Mouse (Mus musculus) kidney, embryonic 16.5 days (tissue): ENCODE data around the gene Tubgcp2. TPM values are rescaled to one million over a fixed set of nuclear protein-coding genes. Genes with fewer than 3 reads are reported as not detected.
A peak's percentile ranks its signal among the peaks of the same experiment; 100 is the strongest.

ENCODE experiments used
- ATAC-seq: fragments of 200-750 bp; cut with Nextera tagmentation; 2 replicates; pipeline ENCODE4 v1.8.0; 2017; ENCODE audit warnings: moderate TSS enrichment; ENCODE audit not compliant: low FRiP score, low TSS enrichment
- H3K27ac ChIP-seq: fragments of 300-500 bp; sonication (generic); 2 replicates; pipeline ENCODE4 v1.5.1; 2014; ENCODE audit warnings: low read length
- H3K27me3 ChIP-seq: fragments of 300-500 bp; sonication (generic); 2 replicates; pipeline ENCODE4 v1.6.1; 2014; ENCODE audit warnings: low read length, control low read depth, mixed read lengths; ENCODE audit not compliant: insufficient read depth
- H3K36me3 ChIP-seq: fragments of 300-500 bp; sonication (generic); 2 replicates; pipeline ENCODE4 v1.6.1; 2014; ENCODE audit warnings: low read length, control low read depth, mixed read lengths; ENCODE audit not compliant: insufficient read depth
- H3K4me1 ChIP-seq: fragments of 300-500 bp; sonication (generic); 2 replicates; pipeline ENCODE4 v1.6.1; 2014; ENCODE audit warnings: low read length, control low read depth, mixed read lengths; ENCODE audit not compliant: insufficient read depth
- H3K4me2 ChIP-seq: fragments of 300-500 bp; sonication (generic); replicated peaks from 2 replicates; pipeline ENCODE4 v1.6.1; 2014; ENCODE audit warnings: low read depth, low read length
- H3K4me3 ChIP-seq: fragments of 300-500 bp; sonication (generic); 2 replicates; pipeline ENCODE4 v1.5.1; 2014; ENCODE audit warnings: mild to moderate bottlenecking, low read length
- H3K9ac ChIP-seq: fragments of 300-500 bp; sonication (generic); replicated peaks from 2 replicates; pipeline ENCODE4 v1.6.1; 2014; ENCODE audit warnings: low read length
- H3K9me3 ChIP-seq: fragments of 300-500 bp; sonication (generic); 2 replicates; pipeline ENCODE4 v1.6.1; 2016; ENCODE audit warnings: low read length, control low read depth
- WGBS: fragments of 180-500 bp; shearing (Covaris S2); extraction: QIAGEN DNeasy Blood & Tissue Kit; methylation state at CpG from one replicate; pipeline ENCODE4 v1.1.7; 2014; 5-methylcytosine and 5-hydroxymethylcytosine counted together
- polyA plus RNA-seq: library from polyadenylated mRNA; unstranded; fragments of >200 nt; fragmentation: Nextera tagmentation; extraction: Ambion mirVana; gene quantifications from 2 replicates; pipeline ENCODE4 v1.2.1, GENCODE M21; 2015

Gene Tubgcp2
- polyA plus RNA-seq, 1 experiment from 2014 or later, result 57.7 TPM

DNA sequence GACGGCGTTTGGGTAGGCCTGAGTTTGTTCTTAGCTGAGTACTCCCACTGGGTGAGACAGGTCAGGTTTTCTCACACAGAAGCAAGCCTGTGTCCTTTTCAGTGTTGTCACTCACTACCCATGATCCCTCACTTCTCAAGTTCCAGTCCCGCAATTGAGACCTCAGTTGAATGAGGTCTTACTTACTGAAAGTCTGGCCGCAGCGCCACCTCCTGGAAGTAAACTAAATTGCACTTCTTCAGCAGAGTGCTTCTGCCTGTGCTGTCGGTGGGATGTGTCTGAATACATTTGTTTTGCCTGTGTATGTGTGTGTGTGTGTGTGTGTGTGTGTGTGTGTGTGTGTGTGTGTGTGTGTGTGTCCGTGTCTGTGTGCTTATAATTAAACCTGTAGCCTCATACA is 26.6 kb upstream of the Tubgcp2 start:
- no peak for ATAC-seq

DNA sequence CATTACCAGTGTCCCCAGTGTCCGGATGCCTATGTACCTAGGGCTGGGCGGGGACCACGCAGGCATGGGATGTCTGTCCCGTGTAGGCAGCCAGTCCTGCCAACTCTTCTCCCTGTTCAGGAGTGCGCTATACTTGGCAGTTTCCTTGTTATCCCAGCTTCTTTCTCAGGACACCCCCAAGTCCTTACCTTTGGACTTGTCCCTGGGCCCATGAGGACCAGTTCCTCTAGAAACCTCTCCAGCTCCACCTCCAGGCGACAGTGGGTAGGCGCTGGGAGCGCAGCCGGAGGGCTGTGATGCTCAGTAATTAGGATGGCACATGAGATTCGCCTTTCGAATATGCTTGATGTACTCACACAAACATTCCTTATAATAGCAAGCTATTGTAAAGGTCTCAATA is 25.8 kb upstream of the Tubgcp2 start:
- Histone ChIP-seq H3K9ac (no peak overlapping the region), H3K27ac (no peak overlapping the region), H3K4me1 (peaks cover 21% of the 10 kb centered on the region), H3K4me2 (no peak overlapping the region), H3K9me3 (no peaks in the 10 kb centered on the region), H3K27me3 (peaks cover 66% of the 10 kb centered on the region), H3K4me3 (no peak overlapping the region), H3K36me3 (no peaks in the 10 kb centered on the region)
- 21% methylated on average over 11 of the region's 11 CpGs for WGBS
- peak; percentile 24 for ATAC-seq

More for the DNA sequence above, 26.6 kb upstream of the Tubgcp2 start:
- Histone ChIP-seq H3K36me3 (no peaks in the 10 kb centered on the region), H3K9ac (no peak overlapping the region), H3K4me1 (peaks cover 15% of the 10 kb centered on the region), H3K4me3 (no peak overlapping the region), H3K27ac (no peak overlapping the region), H3K4me2 (no peak overlapping the region), H3K9me3 (no peaks in the 10 kb centered on the region), H3K27me3 (peaks cover 59% of the 10 kb centered on the region)
- WGBS, result 25% methylated on average over 7 of the region's 7 CpGs

DNA sequence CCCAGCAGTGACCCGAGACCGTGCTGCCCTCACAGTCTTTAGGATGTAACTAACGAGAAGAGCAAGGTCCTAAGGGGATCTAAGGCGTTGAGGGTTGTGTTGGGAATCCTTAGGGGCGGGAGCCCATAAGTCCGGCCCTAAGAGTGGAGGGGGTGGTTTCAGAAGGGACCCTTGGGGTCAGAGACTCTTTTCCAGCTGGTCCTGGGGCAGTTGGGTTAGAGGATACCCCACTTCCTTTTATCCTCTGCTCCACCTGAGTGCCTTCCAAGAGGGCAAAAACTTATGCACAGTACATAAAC is 25.3 kb upstream of the Tubgcp2 start:
- ATAC-seq, result peak; percentile 5; the same call in 1 of the 2 replicates
- H3K9me3 ChIP-seq, result no peaks in the 10 kb centered on the region
- H3K36me3 ChIP-seq, result no peaks in the 10 kb centered on the region
- peak overlapping the region; percentile 70 for H3K4me2 ChIP-seq
- H3K27me3 ChIP-seq, result peaks cover 72% of the 10 kb centered on the region
- H3K27ac ChIP-seq, result no peak overlapping the region
- peak overlapping the region; percentile 38 for H3K4me3 ChIP-seq
- WGBS, result 1% methylated on average over 6 of the region's 6 CpGs
- peaks cover 21% of the 10 kb centered on the region for H3K4me1 ChIP-seq
- H3K9ac ChIP-seq, result peak overlapping the region; percentile 40; the same call in 1 of the 2 replicates

DNA sequence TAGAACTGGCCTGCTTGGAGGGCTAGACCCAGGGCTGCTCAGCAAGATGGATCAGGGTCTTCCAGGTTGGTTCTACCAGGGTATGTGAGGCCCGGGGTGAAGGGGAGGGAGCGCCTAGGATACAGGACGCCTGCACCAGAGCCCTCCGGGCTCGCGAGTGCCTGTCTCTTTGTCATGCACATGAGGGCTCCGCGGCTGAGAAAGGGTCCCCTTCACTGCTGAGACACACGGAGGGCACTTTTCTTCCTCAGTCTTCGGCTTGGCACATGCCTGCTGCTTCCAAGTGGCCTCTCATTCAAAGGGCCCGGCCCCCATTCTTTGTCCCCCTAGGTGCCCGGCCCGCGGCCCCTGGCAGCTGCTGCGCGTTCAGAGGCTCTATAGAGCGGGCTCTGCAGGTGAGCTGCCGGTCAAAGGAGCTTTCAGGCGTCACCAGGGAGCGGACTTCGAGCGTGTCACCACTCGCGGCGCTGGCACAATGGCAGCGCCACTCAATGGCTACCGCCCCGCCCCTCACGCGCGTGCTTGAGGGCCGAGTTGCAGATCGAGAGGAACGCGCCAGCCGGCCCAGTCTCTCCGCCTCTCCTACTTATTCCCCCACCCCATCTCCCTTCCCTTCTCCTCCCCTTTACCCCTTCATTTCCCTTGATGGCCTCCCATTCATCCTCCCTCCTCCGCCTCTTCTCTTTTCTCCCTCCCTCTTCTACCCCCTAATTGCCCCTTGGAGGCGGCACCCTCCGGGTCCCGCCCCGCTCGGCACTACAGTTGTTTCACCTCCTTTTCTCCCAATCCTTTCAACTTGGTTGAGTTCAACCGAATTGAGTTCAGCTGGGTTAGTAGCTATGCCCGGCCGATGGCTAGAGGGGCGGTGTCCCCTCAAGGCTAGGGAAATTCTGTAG is 24.7 kb upstream of the Tubgcp2 start:
- ATAC-seq, result peak; percentile 13; the same call in 1 of the 2 replicates
- H3K4me3 ChIP-seq, result peak overlapping the region; percentile 38
- peak overlapping the region; percentile 70 for H3K4me2 ChIP-seq
- peaks cover 78% of the 10 kb centered on the region for H3K27me3 ChIP-seq
- H3K27ac ChIP-seq, result no peak overlapping the region
- under 1% methylated on average over 47 of the region's 47 CpGs for WGBS
- H3K36me3 ChIP-seq, result no peaks in the 10 kb centered on the region
- H3K9me3 ChIP-seq, result no peaks in the 10 kb centered on the region
- peak overlapping the region; percentile 40 for H3K9ac ChIP-seq
- H3K4me1 ChIP-seq, result peaks cover 21% of the 10 kb centered on the region

DNA sequence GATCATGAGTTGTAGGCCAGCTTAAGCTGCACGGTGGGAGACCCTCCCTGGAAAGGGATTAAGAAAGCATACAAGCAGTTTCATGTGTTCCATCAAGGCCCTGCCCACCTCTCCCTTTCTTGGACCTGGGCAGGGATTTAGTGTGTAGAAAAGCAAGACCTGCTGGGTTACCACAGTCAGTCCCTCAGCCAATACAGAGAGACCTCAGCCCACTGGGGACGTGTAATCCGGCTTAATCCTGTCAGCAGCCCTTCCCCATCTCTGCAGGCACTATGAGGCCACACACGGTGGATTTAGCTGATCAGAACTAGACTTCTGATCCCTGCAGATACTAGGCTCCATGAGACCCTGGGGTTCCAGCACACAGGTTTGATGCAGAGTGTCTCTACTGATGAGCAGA is 23.1 kb upstream of the Tubgcp2 start:
- 59% methylated on average over 4 of the region's 4 CpGs for WGBS
- Histone ChIP-seq H3K4me2 (no peak overlapping the region), H3K9me3 (no peaks in the 10 kb centered on the region), H3K36me3 (no peaks in the 10 kb centered on the region), H3K27ac (no peak overlapping the region), H3K9ac (no peak overlapping the region), H3K4me3 (no peak overlapping the region), H3K4me1 (peaks cover 21% of the 10 kb centered on the region), H3K27me3 (peaks cover 84% of the 10 kb centered on the region)
- no peak for ATAC-seq

DNA sequence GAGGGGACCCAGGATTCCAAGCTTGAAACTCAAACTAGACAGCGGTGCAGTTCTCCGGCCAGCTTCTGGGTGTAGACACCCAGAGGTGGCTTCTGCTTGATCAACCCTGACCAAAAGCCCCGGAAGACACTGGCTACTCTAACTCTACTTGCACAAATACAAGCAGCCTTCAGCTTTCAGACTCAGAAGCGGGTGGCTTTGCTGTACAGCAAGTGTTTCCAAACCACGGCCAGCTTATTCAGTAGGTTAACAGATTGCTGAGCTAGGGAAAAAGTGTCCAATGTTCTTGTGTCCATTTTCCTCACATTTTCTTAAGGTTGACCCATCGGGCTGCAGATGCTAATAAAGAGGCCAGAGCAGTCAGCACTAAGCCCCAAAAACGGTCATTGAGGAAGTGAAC is 22.1 kb upstream of the Tubgcp2 start:
- Histone ChIP-seq H3K4me1 (peaks cover 21% of the 10 kb centered on the region), H3K9me3 (no peaks in the 10 kb centered on the region), H3K9ac (peak overlapping the region; percentile 65), H3K4me2 (peak overlapping the region; percentile 77), H3K27me3 (peaks cover 86% of the 10 kb centered on the region), H3K4me3 (peak overlapping the region; percentile 52), H3K27ac (no peak overlapping the region), H3K36me3 (no peaks in the 10 kb centered on the region)
- ATAC-seq, result no peak
- 16% methylated on average over 7 of the region's 7 CpGs for WGBS

DNA sequence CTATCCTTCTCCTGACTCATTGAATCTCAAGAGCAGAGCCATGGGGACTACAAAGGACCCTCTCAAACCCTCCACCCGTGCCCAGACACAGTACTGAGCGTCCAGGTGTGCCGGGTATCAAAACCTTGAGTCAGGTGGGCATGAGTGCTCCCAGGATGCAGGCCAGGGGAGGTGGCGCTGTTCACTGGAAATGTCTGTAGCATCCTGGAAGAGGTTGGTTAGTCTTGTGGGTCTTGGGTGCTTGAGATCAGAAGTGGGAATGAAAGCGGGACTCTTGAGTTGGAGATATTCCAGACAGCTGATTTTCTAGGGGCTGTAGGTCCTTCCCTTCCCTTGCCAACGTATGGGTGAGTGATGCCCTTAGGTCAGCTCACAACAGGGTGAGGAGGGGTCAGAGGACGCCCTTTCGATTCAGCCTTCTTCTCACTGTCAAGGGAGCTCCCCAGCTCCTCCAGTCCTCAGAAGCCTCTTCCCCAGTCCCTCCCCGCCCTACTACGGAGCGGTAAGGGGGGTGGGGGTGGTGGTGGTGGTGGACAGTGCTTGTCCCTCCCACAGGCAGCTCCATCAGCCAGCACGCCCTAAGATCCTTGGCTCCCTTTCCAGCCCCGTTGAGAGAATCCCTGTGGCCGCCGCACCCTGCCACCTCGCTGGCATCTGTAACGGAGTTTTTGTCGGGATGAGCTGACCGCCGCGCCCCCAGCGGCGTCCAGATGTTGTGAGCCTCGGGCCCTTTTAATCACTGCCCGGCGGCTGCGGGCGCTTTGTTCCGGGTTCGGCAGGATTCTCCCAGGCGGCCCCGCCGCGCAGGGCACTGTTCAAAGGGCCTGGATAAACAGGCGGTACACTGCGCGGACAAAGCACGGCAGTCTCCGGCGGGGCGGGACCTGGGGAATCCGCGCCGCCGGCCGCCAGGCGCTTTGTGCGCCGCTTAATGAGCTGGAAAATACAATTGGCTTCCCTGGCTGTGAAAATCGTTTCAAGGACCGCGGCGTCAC is 21.2 kb upstream of the Tubgcp2 start:
- 2% methylated on average over 52 of the region's 53 CpGs for WGBS
- ATAC-seq, result peak; percentile 47
- Histone ChIP-seq H3K27ac (no peak overlapping the region), H3K36me3 (no peaks in the 10 kb centered on the region), H3K4me3 (peak overlapping the region; percentile 52), H3K4me1 (peaks cover 21% of the 10 kb centered on the region), H3K27me3 (peaks cover 90% of the 10 kb centered on the region), H3K4me2 (peak overlapping the region; percentile 77), H3K9ac (peak overlapping the region; percentile 65), H3K9me3 (no peaks in the 10 kb centered on the region)

DNA sequence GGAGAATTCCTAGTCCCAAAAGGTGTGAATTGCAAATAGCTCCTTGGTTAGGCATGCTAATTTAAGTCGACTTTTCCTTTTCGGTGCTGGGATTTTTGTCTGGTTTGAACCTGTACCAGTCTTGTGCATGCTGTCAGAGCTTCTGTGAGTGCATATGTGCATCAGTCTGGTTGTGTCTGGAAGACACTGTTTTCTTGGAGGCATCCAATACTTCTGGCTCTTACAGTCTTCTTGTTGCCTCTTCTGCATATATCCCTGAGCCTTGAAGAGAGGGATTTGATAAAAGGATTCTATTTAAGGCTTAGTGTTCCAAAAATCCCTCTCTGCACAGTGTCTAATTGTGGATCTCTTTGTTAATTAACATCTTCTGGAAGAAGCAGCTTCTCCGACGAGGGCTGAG is 17.7 kb upstream of the Tubgcp2 start:
- H3K9ac ChIP-seq, result no peak overlapping the region
- H3K4me1 ChIP-seq, result peaks cover 16% of the 10 kb centered on the region
- no peaks in the 10 kb centered on the region for H3K36me3 ChIP-seq
- WGBS, result 79% methylated on average over 4 of the region's 4 CpGs
- peaks cover 92% of the 10 kb centered on the region for H3K27me3 ChIP-seq
- H3K27ac ChIP-seq, result no peak overlapping the region
- no peak overlapping the region for H3K4me2 ChIP-seq
- H3K4me3 ChIP-seq, result no peak overlapping the region
- H3K9me3 ChIP-seq, result no peaks in the 10 kb centered on the region
- ATAC-seq, result no peak

DNA sequence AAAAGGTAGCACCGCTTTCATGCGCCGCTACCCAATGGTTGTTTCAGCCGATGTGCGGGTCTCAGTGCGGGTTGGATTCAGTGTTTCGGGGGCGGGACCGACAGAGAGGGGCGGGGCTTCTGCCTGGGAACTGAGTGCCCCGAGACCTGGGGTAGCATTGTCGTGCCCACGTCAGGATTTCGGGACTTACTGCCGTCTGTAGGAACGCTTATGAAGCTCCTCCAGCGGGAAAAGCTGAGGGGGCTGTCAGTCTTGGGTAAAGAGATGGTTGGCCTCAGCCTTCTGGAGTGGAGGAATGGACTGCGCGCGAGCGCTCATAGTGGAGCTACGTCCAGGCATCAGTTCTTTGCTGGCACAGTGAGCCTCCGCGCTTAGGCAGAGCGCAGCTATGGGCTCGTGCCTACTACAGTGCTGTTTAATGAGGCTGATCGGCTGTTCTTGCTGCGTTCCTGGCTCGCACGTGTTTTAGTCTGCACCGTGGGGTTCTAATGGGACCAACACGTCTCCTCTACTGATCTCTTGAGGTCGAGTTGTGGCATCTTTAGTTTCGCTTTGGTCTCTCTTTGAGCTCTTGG is 12.7 kb upstream of the Tubgcp2 start:
- Histone ChIP-seq H3K4me2 (peak overlapping the region; percentile 62), H3K4me3 (peak overlapping the region; percentile 47), H3K9me3 (no peaks in the 10 kb centered on the region), H3K36me3 (no peaks in the 10 kb centered on the region), H3K4me1 (peaks cover 22% of the 10 kb centered on the region), H3K27me3 (peaks cover 96% of the 10 kb centered on the region), H3K27ac (no peak overlapping the region), H3K9ac (no peak overlapping the region)
- ATAC-seq, result peak; percentile 65
- under 1% methylated on average over 34 of the region's 34 CpGs for WGBS
